11 mouse cellular contexts compared by ENCODE assay signal in the genomic region with DNA sequence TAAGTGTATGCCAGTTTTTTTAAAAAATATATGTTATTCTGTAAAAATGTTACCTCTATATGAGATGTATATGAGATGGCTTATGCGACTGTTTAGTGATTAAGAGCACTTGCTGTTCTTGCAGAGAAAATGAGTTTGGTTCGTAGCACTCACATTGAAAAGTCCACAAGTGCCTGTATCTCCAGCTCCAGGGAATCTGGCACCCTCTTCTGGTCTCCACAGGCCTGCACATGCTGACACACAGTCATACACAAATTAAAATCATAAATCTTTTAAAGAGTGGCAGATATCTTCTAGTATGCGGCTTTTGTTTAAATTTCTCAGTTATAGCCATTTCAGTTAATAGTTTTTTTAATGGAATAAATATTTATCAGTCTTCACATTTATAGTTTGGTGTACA. TPM values are rescaled to one million over a fixed set of nuclear protein-coding genes. Genes with fewer than 3 reads are reported as not detected.
DNase-seq lines count a peak whose midpoint lies in the region; ATAC-seq and TF ChIP-seq lines count a peak whose summit lies in the region.
"Had no signal": no experiment of that assay in that cellular context is flagged by ENCODE, and none has a peak within 500 bp of the region (broad histone marks: within the 10 kb centered on the region; RNA-seq: fewer than 3 reads in every experiment).

No protein-coding gene starts in this region.

- H3K4me2 ChIP-seq in kidney, postnatal 0 days (ENCODE audit: low read length), result no peak overlapping the region

- no peak for ATAC-seq in kidney, postnatal 0 days (replicated peaks; ENCODE audit: low FRiP score, low read depth)

- H3K36me3 ChIP-seq in kidney, postnatal 0 days (ENCODE audit: insufficient read depth, low read length), result no peaks in the 10 kb centered on the region
- H3K36me3 ChIP-seq: forebrain, embryonic 10.5 days; limb, embryonic 10.5 days had no signal

- H3K4me3 ChIP-seq in kidney, postnatal 0 days (replicated peaks; ENCODE audit: low read depth, low read length), result no peak overlapping the region
- H3K4me3 ChIP-seq: forebrain, embryonic 10.5 days; limb, embryonic 10.5 days had no signal

- H3K4me1 ChIP-seq in kidney, postnatal 0 days (replicated peaks; ENCODE audit: insufficient read depth, low read length), result no peaks in the 10 kb centered on the region
- H3K4me1 ChIP-seq: forebrain, embryonic 10.5 days; limb, embryonic 10.5 days had no signal

- no peak for TF ChIP-seq POLR2A in brain, embryonic 14.5 days (IDR thresholded peaks at IDR 0.05; ENCODE audit: borderline replicate concordance, extremely low read depth, insufficient read depth, insufficient read length, poor library complexity, severe bottlenecking)

- peak; percentile 64 for TF ChIP-seq CTCF in kidney, postnatal 0 days (IDR thresholded peaks at IDR 0.05; ENCODE audit: low read depth)
- TF ChIP-seq CTCF in brain, embryonic 14.5 days (IDR thresholded peaks at IDR 0.05; ENCODE audit: borderline replicate concordance, extremely low read depth, insufficient read depth, insufficient read length), result peak; percentile 33; the same call in 1 of the 2 replicates

- no peaks in the 10 kb centered on the region for H3K27me3 ChIP-seq in kidney, postnatal 0 days (ENCODE audit: insufficient read depth, low read length)

- no peaks in the 10 kb centered on the region for H3K9me3 ChIP-seq in kidney, postnatal 0 days (replicated peaks; ENCODE audit: low read length)
- H3K9me3 ChIP-seq: forebrain, embryonic 10.5 days; limb, embryonic 10.5 days had no signal

- no peak overlapping the region for H3K27ac ChIP-seq in kidney, postnatal 0 days
- H3K27ac ChIP-seq: forebrain, embryonic 10.5 days; limb, embryonic 10.5 days had no signal

- H3K9ac ChIP-seq in kidney, postnatal 0 days (ENCODE audit: low read depth, low read length), result no peak overlapping the region

- WGBS in kidney, postnatal 0 days, result 83% methylated on average over 3 of the region's 3 CpGs

- DNase-seq in cerebellum, postnatal 14 days, result peak; percentile 10 to 15
- DNase-seq in cerebellum, adult 18-20 months, result no peak
- DNase-seq in kidney, postnatal 0 days (ENCODE audit: low spot score), result peak; percentile 12
- DNase-seq in kidney, adult 11 months, result no peak
- DNase-seq in 416B (ENCODE audit: low read depth), result peak; percentile 37
- no peak for DNase-seq in brain, embryonic 14.5 days (ENCODE audit: low read depth)
- DNase-seq in thymus, postnatal 36 days, result no peak
- DNase-seq in testis, postnatal 14 days (ENCODE audit: low spot score), result no peak
- DNase-seq: spleen, adult 18-20 months had no signal

RNA-seq across cellular contexts. Expression of a gene that starts 40.9 kb away (rescaled TPM):
- 51.5 and 56.3 TPM in 2 replicates for polyA plus RNA-seq in kidney, postnatal 0 days (2015; fragmentation: Nextera tagmentation; extraction: Ambion mirVana)
- polyA plus RNA-seq in brain, embryonic 14.5 days (2012; rRNA removed), result 63.3 and 76.9 TPM in 2 replicates

Comparison
In these comparisons a context has a peak if more than half of its experiments do, and no peak if none do; other contexts are left out.
1. DNase-seq: peak in cerebellum, postnatal 14 days (2 of 2), kidney, postnatal 0 days (single experiment) and 416B (single experiment); none in cerebellum, adult 18-20 months (0 of 2), kidney, adult 11 months (single experiment), brain, embryonic 14.5 days (single experiment), thymus, postnatal 36 days (0 of 2) and testis, postnatal 14 days (single experiment).